Mouse (Mus musculus) lung, embryonic 16.5 days (tissue): ENCODE measurements around the gene Ston1. TPM values are rescaled to one million over a fixed set of nuclear protein-coding genes. Genes with fewer than 3 reads are reported as not detected.

Source experiments
- ATAC-seq: fragments of 200-750 bp; cut with Nextera tagmentation; 2 replicates; pipeline ENCODE4 v1.8.0; 2017; ENCODE audit warnings: low read depth, mild to moderate bottlenecking, moderate library complexity
- H3K27ac ChIP-seq: fragments of 300-500 bp; sonication (generic); 2 replicates; pipeline ENCODE4 v1.5.1; 2014; ENCODE audit warnings: mild to moderate bottlenecking, control low read depth, low read length
- H3K27me3 ChIP-seq: fragments of 300-500 bp; sonication (generic); 2 replicates; pipeline ENCODE4 v1.6.1; 2014; ENCODE audit warnings: low read depth, low read length, mixed read lengths; ENCODE audit not compliant: control insufficient read depth, insufficient read depth
- H3K36me3 ChIP-seq: fragments of 300-500 bp; sonication (generic); 2 replicates; pipeline ENCODE4 v1.6.1; 2014; ENCODE audit warnings: low read length; ENCODE audit not compliant: control insufficient read depth, insufficient read depth
- H3K4me1 ChIP-seq: fragments of 300-500 bp; sonication (generic); replicated peaks from 2 replicates; pipeline ENCODE4 v1.6.1; 2014; ENCODE audit warnings: low read length, mixed read lengths; ENCODE audit not compliant: control insufficient read depth, insufficient read depth
- H3K4me2 ChIP-seq: fragments of 300-500 bp; sonication (generic); 2 replicates; pipeline ENCODE4 v1.6.1; 2014; ENCODE audit warnings: low read depth, low read length, control low read depth
- H3K4me3 ChIP-seq: fragments of 300-500 bp; sonication (generic); 2 replicates; pipeline ENCODE4 v1.5.1; 2014; ENCODE audit warnings: mild to moderate bottlenecking, low read length, control low read depth
- H3K9ac ChIP-seq: fragments of 300-500 bp; sonication (generic); 2 replicates; pipeline ENCODE4 v1.6.1; 2014; ENCODE audit warnings: low read length, control low read depth
- H3K9me3 ChIP-seq: fragments of 300-500 bp; sonication (generic); 2 replicates; pipeline ENCODE4 v1.6.1; 2016; ENCODE audit warnings: low read length; ENCODE audit not compliant: control insufficient read depth
- WGBS: fragments of 180-500 bp; shearing (Covaris S2); extraction: QIAGEN DNeasy Blood & Tissue Kit; methylation state at CpG from one replicate; pipeline ENCODE4 v1.1.7; 2014; 5-methylcytosine and 5-hydroxymethylcytosine counted together
- polyA plus RNA-seq: library from polyadenylated mRNA; unstranded; fragments of >200 nt; fragmentation: Nextera tagmentation; extraction: Ambion mirVana; gene quantifications from 2 replicates; pipeline ENCODE4 v1.2.1, GENCODE M21; 2015

The Ston1 gene
- polyA plus RNA-seq, 1 experiment from 2014 or later, result 7.0 TPM

DNA sequence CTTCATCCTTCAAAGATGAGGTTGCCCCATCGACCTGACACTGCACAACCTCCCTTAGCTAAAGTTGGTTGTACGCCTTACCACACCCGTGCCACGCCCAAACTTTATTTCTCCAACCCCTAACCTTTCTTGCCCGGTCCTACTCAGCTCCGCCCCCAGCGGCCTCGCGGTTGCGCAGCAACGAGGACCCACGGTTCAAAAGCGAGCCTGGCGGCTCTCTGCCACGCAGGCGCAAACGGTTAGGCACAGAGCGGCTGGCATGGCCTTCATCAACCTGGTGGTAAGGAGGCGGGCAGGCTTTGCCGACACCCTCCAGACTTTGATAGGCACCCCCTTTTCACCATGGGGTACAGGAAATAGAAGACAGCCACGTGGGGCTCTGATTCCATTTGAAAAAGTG is 71.0 kb downstream of the Ston1 start, which contains the start of gene Gtf2a1l:
Gtf2a1l (plus strand) TSS at position 209 of the 400 bp plus-strand sequence.
- peak within 1 kb of the TSS; percentile 44 for H3K4me2 ChIP-seq
- no peaks in the 10 kb centered on the region for H3K9me3 ChIP-seq
- no peak within 1 kb of the TSS for H3K4me3 ChIP-seq
- H3K36me3 ChIP-seq, result no peaks in the 10 kb centered on the region
- no peak within 1 kb of the TSS for H3K27ac ChIP-seq
- WGBS, result 30% methylated on average over 21 of the region's 21 CpGs
- peak; percentile 67 for ATAC-seq
- no peaks in the 10 kb centered on the region for H3K4me1 ChIP-seq
- H3K9ac ChIP-seq, result no peak within 1 kb of the TSS
- no peaks in the 10 kb centered on the region for H3K27me3 ChIP-seq

DNA sequence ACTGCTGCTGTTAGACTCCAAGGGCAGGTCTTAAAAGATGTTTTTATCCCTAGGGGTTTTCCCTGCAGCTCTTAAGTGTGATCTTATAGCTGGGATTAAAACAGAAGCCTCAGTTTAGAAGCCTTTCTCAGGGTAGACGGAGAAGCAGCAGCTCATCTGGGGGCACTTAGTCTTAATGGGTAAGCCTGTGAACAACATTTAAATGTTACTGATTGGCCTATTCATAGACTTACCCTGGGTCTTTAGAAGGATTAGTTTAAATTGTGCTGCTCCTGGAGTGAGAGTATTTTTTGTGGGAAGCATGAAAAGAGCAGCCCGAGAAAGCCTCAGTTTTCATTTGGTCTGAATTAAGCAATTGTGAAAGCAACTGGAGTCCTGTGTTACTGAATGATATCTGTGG is 72.4 kb downstream of the Ston1 start:
- H3K4me1 ChIP-seq, result no peaks in the 10 kb centered on the region
- H3K4me2 ChIP-seq, result no peak overlapping the region
- no peaks in the 10 kb centered on the region for H3K9me3 ChIP-seq
- H3K9ac ChIP-seq, result no peak overlapping the region
- no peak for ATAC-seq
- H3K4me3 ChIP-seq, result no peak overlapping the region
- H3K27me3 ChIP-seq, result no peaks in the 10 kb centered on the region
- no peaks in the 10 kb centered on the region for H3K36me3 ChIP-seq
- no peak overlapping the region for H3K27ac ChIP-seq
- 69% methylated on average over 2 of the region's 2 CpGs for WGBS

DNA sequence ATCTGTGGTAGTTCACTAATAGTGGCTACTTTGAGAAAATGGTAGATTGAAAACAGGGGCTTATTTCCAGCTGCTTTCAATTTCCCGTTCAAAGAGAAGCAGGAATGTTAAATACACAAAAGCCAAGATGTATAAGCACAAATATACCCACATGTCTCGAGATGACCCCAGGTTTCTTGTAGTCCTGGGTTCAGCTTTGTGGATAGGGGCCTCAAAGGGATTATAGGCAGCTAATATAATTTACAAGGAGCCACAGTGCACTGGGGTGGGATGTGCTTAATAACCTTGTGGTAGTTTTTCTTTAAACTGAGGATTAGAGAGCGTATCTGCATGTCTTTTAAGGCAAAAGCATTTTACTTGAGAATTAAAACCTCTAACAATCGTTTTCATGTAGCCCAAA is 73.3 kb downstream of the Ston1 start:
- 37% methylated on average over 4 of the region's 4 CpGs for WGBS
- ATAC-seq, result no peak
- Histone ChIP-seq H3K9ac (no peak overlapping the region), H3K9me3 (no peaks in the 10 kb centered on the region), H3K27me3 (no peaks in the 10 kb centered on the region), H3K4me3 (no peak overlapping the region), H3K36me3 (no peaks in the 10 kb centered on the region), H3K27ac (no peak overlapping the region), H3K4me2 (no peak overlapping the region), H3K4me1 (no peaks in the 10 kb centered on the region)

DNA sequence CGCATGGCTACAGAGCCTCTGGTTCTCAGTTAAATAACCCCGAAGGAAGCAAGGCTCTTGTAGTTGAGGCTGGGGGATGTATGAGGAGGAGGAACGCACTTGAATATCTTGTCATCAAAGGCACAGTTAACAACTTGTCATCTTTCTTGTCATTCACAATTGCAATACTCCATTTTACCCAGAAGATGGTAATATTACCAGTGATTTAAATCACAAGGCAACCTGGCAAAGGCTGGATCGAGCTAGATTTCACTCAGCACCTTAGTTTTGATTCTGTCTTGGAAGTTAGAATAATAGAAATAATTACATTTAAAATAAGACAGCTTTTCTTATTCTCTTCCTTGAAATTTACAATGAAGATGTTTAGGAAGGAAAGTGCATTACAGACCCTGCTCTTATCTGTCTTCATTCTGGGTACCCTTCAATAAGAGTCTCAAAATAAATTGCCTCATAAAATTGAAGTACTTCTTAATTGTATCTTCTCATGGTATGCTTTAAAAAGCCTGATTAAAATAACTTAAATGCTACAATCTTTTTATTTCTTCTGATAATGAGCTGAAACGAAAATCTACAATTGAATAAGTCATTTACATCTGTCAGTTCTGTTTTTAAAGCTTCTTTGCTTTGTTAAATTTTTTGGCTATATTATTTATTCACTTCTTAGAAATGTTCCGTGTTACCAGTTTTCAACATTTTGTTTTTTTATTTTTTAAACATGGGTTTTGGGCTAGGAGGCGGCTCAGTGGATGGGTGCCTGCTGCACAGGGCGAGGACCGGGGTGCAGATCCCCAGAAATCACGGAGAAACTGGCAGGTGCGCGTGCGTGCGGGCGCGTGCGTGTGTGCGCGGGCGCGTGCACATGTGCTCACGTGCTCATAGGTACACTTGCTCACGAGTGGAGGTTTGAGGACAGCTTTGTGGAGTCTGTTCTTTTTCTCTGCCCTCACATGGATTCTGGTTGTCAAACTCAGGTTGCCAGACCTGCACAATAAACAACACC is 78.1 kb downstream of the Ston1 start:
- no peaks in the 10 kb centered on the region for H3K27me3 ChIP-seq
- H3K9me3 ChIP-seq, result no peaks in the 10 kb centered on the region
- no peak for ATAC-seq
- no peak overlapping the region for H3K4me3 ChIP-seq
- H3K4me2 ChIP-seq, result no peak overlapping the region
- H3K9ac ChIP-seq, result no peak overlapping the region
- no peak overlapping the region for H3K27ac ChIP-seq
- H3K36me3 ChIP-seq, result no peaks in the 10 kb centered on the region
- 87% methylated on average over 23 of the region's 23 CpGs for WGBS
- no peaks in the 10 kb centered on the region for H3K4me1 ChIP-seq

DNA sequence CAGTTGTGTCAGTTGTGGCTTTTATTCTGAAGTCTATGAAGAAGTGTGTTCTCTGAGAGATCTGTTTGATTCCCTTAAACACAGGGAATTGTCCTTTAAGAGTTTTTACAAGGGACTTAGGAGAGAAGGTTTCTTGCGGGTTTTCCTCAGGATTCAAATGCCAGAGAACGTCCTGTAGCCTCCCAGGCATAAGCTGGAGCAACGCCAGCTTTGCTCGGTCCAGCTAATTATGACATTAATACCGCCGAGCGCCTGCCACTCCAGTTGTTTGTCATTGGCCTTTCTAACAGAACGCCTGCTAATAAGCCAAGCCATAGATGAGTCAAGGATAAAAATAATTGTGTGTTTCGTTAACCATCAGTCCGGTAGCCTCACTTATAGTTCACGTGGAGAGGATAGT is 90.7 kb downstream of the Ston1 start:
- H3K9me3 ChIP-seq, result no peaks in the 10 kb centered on the region
- no peak overlapping the region for H3K4me3 ChIP-seq
- H3K36me3 ChIP-seq, result no peaks in the 10 kb centered on the region
- H3K27me3 ChIP-seq, result no peaks in the 10 kb centered on the region
- no peak overlapping the region for H3K9ac ChIP-seq
- H3K4me1 ChIP-seq, result no peaks in the 10 kb centered on the region
- no peak overlapping the region for H3K27ac ChIP-seq
- ATAC-seq, result no peak
- no peak overlapping the region for H3K4me2 ChIP-seq
- WGBS, result 55% methylated on average over 11 of the region's 11 CpGs

DNA sequence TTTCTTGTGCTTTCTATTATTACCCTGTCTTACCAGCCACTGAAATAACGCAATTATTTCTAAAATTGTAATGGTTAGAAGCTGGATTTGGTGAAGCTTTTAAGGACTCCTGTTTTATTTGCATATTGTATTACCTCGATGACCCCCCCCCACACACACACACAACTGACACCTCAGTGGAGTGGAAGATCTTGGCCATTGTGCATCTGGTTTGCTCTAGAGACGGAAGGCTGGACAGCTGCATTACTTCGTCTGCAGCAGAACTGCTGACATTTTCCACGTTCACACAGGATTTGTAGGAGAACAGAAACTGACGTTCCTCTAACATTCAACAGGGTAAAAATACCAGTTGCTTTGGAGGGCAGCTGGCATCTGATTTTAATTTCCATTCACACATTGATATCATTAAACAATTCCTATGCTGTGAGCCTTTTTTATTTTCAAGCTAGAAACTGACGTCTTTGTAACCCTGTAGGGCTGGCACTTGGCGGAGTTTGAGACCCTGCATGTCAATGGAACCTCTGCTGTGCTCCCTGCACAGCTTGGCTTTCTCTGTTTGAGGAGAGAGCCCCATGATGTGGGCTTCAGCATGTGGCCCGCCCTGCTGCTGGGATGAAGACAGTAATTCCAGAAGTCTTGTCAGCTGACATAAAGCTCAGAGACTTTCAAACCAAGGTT is 99.3 kb downstream of the Ston1 start:
- no peak for ATAC-seq
- 49% methylated on average over 9 of the region's 9 CpGs for WGBS
- H3K4me1 ChIP-seq, result peaks cover 3% of the 10 kb centered on the region; the same call in 1 of the 2 replicates
- no peaks in the 10 kb centered on the region; the same call in 1 of the 2 replicates for H3K9me3 ChIP-seq
- H3K4me3 ChIP-seq, result no peak overlapping the region
- H3K27me3 ChIP-seq, result no peaks in the 10 kb centered on the region
- H3K9ac ChIP-seq, result no peak overlapping the region
- H3K27ac ChIP-seq, result no peak overlapping the region
- H3K4me2 ChIP-seq, result no peak overlapping the region
- H3K36me3 ChIP-seq, result no peaks in the 10 kb centered on the region

DNA sequence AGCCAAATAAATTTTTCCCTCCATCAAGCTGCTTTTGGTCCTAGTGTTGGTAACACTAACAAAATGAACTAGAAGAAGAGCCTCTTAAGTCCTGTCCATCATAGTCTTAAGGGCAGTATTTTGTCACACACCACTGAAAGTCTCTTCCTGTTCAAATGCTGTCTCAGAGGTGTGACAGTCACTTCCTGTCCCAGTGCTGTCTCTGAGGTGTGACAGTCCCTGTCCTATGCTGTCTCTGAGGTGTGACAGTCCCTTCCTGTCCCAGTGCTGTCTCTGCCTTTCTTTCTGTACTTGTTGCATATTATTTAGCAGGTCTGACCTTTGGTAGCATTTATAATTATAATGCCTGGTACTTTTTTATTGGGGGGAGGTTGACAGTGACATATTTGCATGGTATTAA is 103.4 kb downstream of the Ston1 start:
- H3K9me3 ChIP-seq, result no peaks in the 10 kb centered on the region; the same call in 1 of the 2 replicates
- H3K4me2 ChIP-seq, result no peak overlapping the region
- H3K27me3 ChIP-seq, result no peaks in the 10 kb centered on the region
- no peak overlapping the region for H3K27ac ChIP-seq
- peaks cover 12% of the 10 kb centered on the region for H3K4me1 ChIP-seq
- no peak for ATAC-seq
- H3K9ac ChIP-seq, result no peak overlapping the region
- H3K4me3 ChIP-seq, result no peak overlapping the region
- no peaks in the 10 kb centered on the region for H3K36me3 ChIP-seq

DNA sequence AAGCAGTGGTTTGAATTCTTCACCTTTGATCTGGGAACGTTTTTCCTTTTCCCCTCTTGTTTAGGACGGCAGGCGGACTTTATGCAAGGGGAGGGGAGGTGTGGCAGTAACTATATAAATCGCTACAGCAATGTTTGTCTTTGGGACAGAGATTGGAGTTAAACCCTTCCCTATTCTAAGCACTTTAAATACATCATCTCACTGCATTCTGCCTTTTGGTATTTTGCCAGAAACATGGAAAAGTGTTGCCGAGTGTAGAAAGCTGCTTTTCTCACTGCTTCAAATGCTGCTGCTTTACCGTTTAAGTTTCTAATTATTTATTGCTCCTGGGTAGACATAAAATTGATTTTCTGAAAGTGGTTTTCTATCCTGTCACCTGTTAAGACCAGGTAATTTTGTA is 104.9 kb downstream of the Ston1 start:
- Histone ChIP-seq H3K27me3 (no peaks in the 10 kb centered on the region), H3K4me2 (peak overlapping the region; percentile 33), H3K9ac (no peak overlapping the region), H3K4me3 (no peak overlapping the region), H3K36me3 (no peaks in the 10 kb centered on the region), H3K27ac (peak overlapping the region; percentile 6; the same call in 1 of the 2 replicates), H3K9me3 (no peaks in the 10 kb centered on the region; the same call in 1 of the 2 replicates), H3K4me1 (peaks cover 9% of the 10 kb centered on the region)
- ATAC-seq, result peak; percentile 41
- 8% methylated on average over 6 of the region's 6 CpGs for WGBS

DNA sequence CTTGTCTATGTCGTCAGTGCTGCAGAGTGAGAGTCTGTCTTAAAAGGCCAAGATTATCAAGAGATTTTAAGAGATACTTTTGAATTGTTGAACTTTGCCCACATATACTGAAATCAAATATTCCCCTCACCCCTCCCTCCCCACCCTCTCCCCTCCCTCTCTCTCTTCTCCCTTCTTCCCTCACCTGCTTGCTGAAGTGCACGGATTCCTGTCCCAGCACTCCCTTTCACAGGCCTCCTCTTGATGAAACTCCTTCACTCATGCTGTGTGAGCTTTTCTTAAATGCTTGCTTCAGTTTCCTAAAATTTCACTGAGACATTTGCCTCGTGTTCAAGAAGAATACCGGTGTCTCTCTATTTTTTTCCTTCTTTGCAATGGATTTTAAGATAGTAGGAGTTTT is 105.6 kb downstream of the Ston1 start:
- peaks cover 9% of the 10 kb centered on the region for H3K4me1 ChIP-seq
- no peaks in the 10 kb centered on the region for H3K36me3 ChIP-seq
- H3K4me2 ChIP-seq, result no peak overlapping the region
- no peaks in the 10 kb centered on the region for H3K27me3 ChIP-seq
- H3K9me3 ChIP-seq, result no peaks in the 10 kb centered on the region; the same call in 1 of the 2 replicates
- no peak overlapping the region for H3K4me3 ChIP-seq
- WGBS, result 32% methylated on average over 4 of the region's 4 CpGs
- H3K27ac ChIP-seq, result no peak overlapping the region
- H3K9ac ChIP-seq, result no peak overlapping the region
- peak; percentile 66 for ATAC-seq
